Mouse (Mus musculus): ENCODE data around the gene Slc25a18.
"Not testable (repeated sequence)": the region's sequence is repeated elsewhere in the genome, so short reads cannot be mapped to it uniquely, and the experiment has no call there.

The Slc25a18 gene

GRCm38 (mm10) chr6:120798019-120798418 lies 24.6 kb downstream of the Slc25a18 start:
- DNase-seq (ENCODE audit: low read depth): no peak

- no peak for DNase-seq (ENCODE audit: low read depth)
Measured at GRCm38 (mm10) chr6:120798905-120799304, 25.5 kb downstream of the Slc25a18 start.

GRCm38 (mm10) chr6:120799581-120800041 lies 26.2 kb downstream of the Slc25a18 start:
- DNase-seq (ENCODE audit: low read depth): no peak

GRCm38 (mm10) chr6:120806999-120807737 lies 33.8 kb downstream of the Slc25a18 start:
- DNase-seq (ENCODE audit: low read depth): no peak

GRCm38 (mm10) chr6:120807738-120808081 lies 34.3 kb downstream of the Slc25a18 start:
- DNase-seq (ENCODE audit: low read depth): no peak

GRCm38 (mm10) chr6:120811999-120812398 lies 38.6 kb downstream of the Slc25a18 start:
- DNase-seq (ENCODE audit: low read depth): not testable (repeated sequence)

- DNase-seq (ENCODE audit: low read depth): no peak
Measured at GRCm38 (mm10) chr6:120819294-120819693, 45.9 kb downstream of the Slc25a18 start.

- peak; percentile 22 for DNase-seq (ENCODE audit: low read depth)
Measured at GRCm38 (mm10) chr6:120820144-120820543, 46.8 kb downstream of the Slc25a18 start.

- DNase-seq (ENCODE audit: low read depth): no peak
Measured at GRCm38 (mm10) chr6:120820941-120821340, 47.6 kb downstream of the Slc25a18 start.

GRCm38 (mm10) chr6:120821715-120822114 lies 48.3 kb downstream of the Slc25a18 start:
- no peak for DNase-seq (ENCODE audit: low read depth)

GRCm38 (mm10) chr6:120822307-120822928 lies 49.0 kb downstream of the Slc25a18 start, which contains the start of gene Atp6v1e1:
TSS of gene Atp6v1e1 (minus strand) at chr6:120822793.
- DNase-seq (ENCODE audit: low read depth): peak; percentile 96

GRCm38 (mm10) chr6:120822937-120823614 lies 49.7 kb downstream of the Slc25a18 start:
- DNase-seq (ENCODE audit: low read depth): peak; percentile 20

GRCm38 (mm10) chr6:120830056-120830455 lies 56.7 kb downstream of the Slc25a18 start:
- no peak for DNase-seq (ENCODE audit: low read depth)

GRCm38 (mm10) chr6:120830866-120831608 lies 57.7 kb downstream of the Slc25a18 start:
- DNase-seq (ENCODE audit: low read depth): no peak

GRCm38 (mm10) chr6:120832097-120832496 lies 58.7 kb downstream of the Slc25a18 start:
- DNase-seq (ENCODE audit: low read depth): no peak

GRCm38 (mm10) chr6:120834766-120835321 lies 61.5 kb downstream of the Slc25a18 start:
- DNase-seq (ENCODE audit: low read depth): no peak

GRCm38 (mm10) chr6:120835474-120836374 lies 62.3 kb downstream of the Slc25a18 start, which contains the start of gene Bcl2l13:
TSS of gene Bcl2l13 (plus strand) at chr6:120836212.
- DNase-seq (ENCODE audit: low read depth): peak; percentile 96

GRCm38 (mm10) chr6:120836389-120837151 lies 63.2 kb downstream of the Slc25a18 start:
- peak; percentile 58 for DNase-seq (ENCODE audit: low read depth)

- peak; percentile 34 for DNase-seq (ENCODE audit: low read depth)
Measured at GRCm38 (mm10) chr6:120837152-120837530, 63.8 kb downstream of the Slc25a18 start.

GRCm38 (mm10) chr6:120840258-120840657 lies 66.9 kb downstream of the Slc25a18 start:
- DNase-seq (ENCODE audit: low read depth): peak; percentile 48

Measured in NIH3T3 (cell line).